Mouse (Mus musculus): ENCODE results near the gene Gcnt4.
A peak's percentile ranks its signal among the peaks of the same experiment; 100 is the strongest.

Gene Gcnt4

GRCm38 (mm10) chr13:96947722-96948121 lies 23.2 kb downstream of the Gcnt4 start:
- no peak for DNase-seq (ENCODE audit: low read depth, low spot score)

GRCm38 (mm10) chr13:96951880-96952279 lies 27.4 kb downstream of the Gcnt4 start:
- DNase-seq (ENCODE audit: low read depth, low spot score), result no peak

- DNase-seq (ENCODE audit: low read depth, low spot score), result no peak
Observed at GRCm38 (mm10) chr13:96956466-96956865, 32.0 kb downstream of the Gcnt4 start.

GRCm38 (mm10) chr13:96960019-96960418 lies 35.5 kb downstream of the Gcnt4 start:
- DNase-seq (ENCODE audit: low read depth, low spot score), result no peak

GRCm38 (mm10) chr13:96961366-96962157 lies 37.1 kb downstream of the Gcnt4 start:
- DNase-seq (ENCODE audit: low read depth, low spot score), result no peak

GRCm38 (mm10) chr13:96962801-96963200 lies 38.3 kb downstream of the Gcnt4 start:
- no peak for DNase-seq (ENCODE audit: low read depth, low spot score)

- DNase-seq (ENCODE audit: low read depth, low spot score), result no peak
Observed at GRCm38 (mm10) chr13:96964981-96965380, 40.5 kb downstream of the Gcnt4 start.

- no peak for DNase-seq (ENCODE audit: low read depth, low spot score)
Observed at GRCm38 (mm10) chr13:96966210-96967089, 42.0 kb downstream of the Gcnt4 start.

GRCm38 (mm10) chr13:96967091-96967490 lies 42.6 kb downstream of the Gcnt4 start:
- no peak for DNase-seq (ENCODE audit: low read depth, low spot score)

- DNase-seq (ENCODE audit: low read depth, low spot score), result no peak
Observed at GRCm38 (mm10) chr13:96967822-96968221, 43.3 kb downstream of the Gcnt4 start.

GRCm38 (mm10) chr13:96971076-96971475 lies 46.6 kb downstream of the Gcnt4 start:
- no peak for DNase-seq (ENCODE audit: low read depth, low spot score)

GRCm38 (mm10) chr13:96971861-96972282 lies 47.4 kb downstream of the Gcnt4 start:
- no peak for DNase-seq (ENCODE audit: low read depth, low spot score)

GRCm38 (mm10) chr13:96973318-96973717 lies 48.8 kb downstream of the Gcnt4 start:
- no peak for DNase-seq (ENCODE audit: low read depth, low spot score)

- no peak for DNase-seq (ENCODE audit: low read depth, low spot score)
Observed at GRCm38 (mm10) chr13:96976986-96977595, 52.6 kb downstream of the Gcnt4 start.

GRCm38 (mm10) chr13:96980561-96980960 lies 56.1 kb downstream of the Gcnt4 start:
- no peak for DNase-seq (ENCODE audit: low read depth, low spot score)

- DNase-seq (ENCODE audit: low read depth, low spot score), result peak; percentile 31
Observed at GRCm38 (mm10) chr13:96983251-96984126, 59.0 kb downstream of the Gcnt4 start.

GRCm38 (mm10) chr13:96984688-96985087 lies 60.2 kb downstream of the Gcnt4 start:
- no peak for DNase-seq (ENCODE audit: low read depth, low spot score)

GRCm38 (mm10) chr13:96985599-96986275 lies 61.2 kb downstream of the Gcnt4 start:
- DNase-seq (ENCODE audit: low read depth, low spot score), result no peak

- DNase-seq (ENCODE audit: low read depth, low spot score), result no peak
Observed at GRCm38 (mm10) chr13:96989129-96989528, 64.6 kb downstream of the Gcnt4 start.

- DNase-seq (ENCODE audit: low read depth, low spot score), result no peak
Observed at GRCm38 (mm10) chr13:96990045-96990444, 65.6 kb downstream of the Gcnt4 start.

All from R1 (cell line).